Mouse (Mus musculus) lung, postnatal 0 days (tissue): Measurements from ENCODE around the gene Ddx31.

Experiments
- CTCF ChIP-seq: IDR thresholded peaks from 2 replicates; pipeline ENCODE4 v1.5.1; 2016; ENCODE audit warnings: antibody characterized with exemption, mild to moderate bottlenecking
- EP300 ChIP-seq: IDR thresholded peaks from 2 replicates; pipeline ENCODE4 v1.6.1; 2016; ENCODE audit warnings: antibody characterized with exemption, mild to moderate bottlenecking, control low read depth

- no peak for TF ChIP-seq CTCF
- TF ChIP-seq EP300: no peak
Measured at GRCm38 (mm10) chr2:28938997-28939396, 98.8 kb downstream of the Ddx31 start.
